In the genomic region with DNA sequence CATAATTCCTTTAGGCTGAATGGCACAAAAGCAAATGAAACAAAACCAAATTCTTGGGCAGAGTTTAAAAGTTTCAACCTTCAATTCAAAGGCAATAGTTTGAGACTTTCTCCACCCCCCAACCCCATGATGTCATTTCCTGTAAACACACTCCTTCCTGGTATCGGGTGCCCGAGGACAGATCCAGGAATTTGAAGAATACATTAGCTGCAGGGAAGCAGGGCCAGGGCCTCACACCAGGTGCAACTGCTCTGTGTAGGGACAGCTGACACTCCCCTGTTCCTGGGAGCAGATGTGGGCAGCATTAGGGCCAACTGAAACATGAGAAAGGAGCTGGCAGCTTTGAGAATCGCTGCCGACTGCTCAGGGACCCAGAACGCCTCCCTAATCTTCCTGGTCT, we compare ENCODE assay signal across 8 mouse cellular contexts.
DNase-seq lines count a peak whose midpoint lies in the region; ATAC-seq and TF ChIP-seq lines count a peak whose summit lies in the region.

No protein-coding gene starts in this region.

- no peak for TF ChIP-seq POLR2A in lung, adult 2 months (IDR thresholded peaks at IDR 0.05; ENCODE audit: borderline replicate concordance, extremely low read depth, low read depth, low read length)

- DNase-seq in lung, adult 2 months, result no peak
- peak; percentile 19 for DNase-seq in embryo, embryonic 9.5 days (ENCODE audit: extremely low spot score)
- peak; percentile 48 for DNase-seq in mesoderm, embryonic 11.5 days (ENCODE audit: low read depth, low spot score)
- DNase-seq in right cerebral cortex, postnatal 10 days (ENCODE audit: low spot score in 2 of 2), result no peak
- DNase-seq in left cerebral cortex, postnatal 36 days (ENCODE audit: low spot score in 2 of 2), result no peak
- DNase-seq in layer of hippocampus, adult 9-10 months (ENCODE audit: low spot score), result no peak

- 12% methylated on average over 5 of the region's 5 CpGs for WGBS in lung, embryonic 15.5 days
- 17% methylated on average over 5 of the region's 5 CpGs for WGBS in lung, adult 2 months

- H3K27ac ChIP-seq in lung, embryonic 15.5 days, result peak overlapping the region; percentile 7; the same call in 1 of the 2 replicates

- H3K27me3 ChIP-seq in lung, embryonic 15.5 days, result no peaks in the 10 kb centered on the region

- H3K9me3 ChIP-seq in lung, embryonic 15.5 days, result no peaks in the 10 kb centered on the region

- TF ChIP-seq CTCF in lung, adult 2 months (IDR thresholded peaks at IDR 0.05; ENCODE audit: insufficient read depth, low read length), result no peak

- no peak overlapping the region for H3K4me3 ChIP-seq in lung, embryonic 15.5 days
- no peak overlapping the region for H3K4me3 ChIP-seq in lung, adult 2 months (replicated peaks; ENCODE audit: extremely low read depth, low read depth, low read length)

- intact Hi-C loops in left cerebral cortex, postnatal 36 days (cut with DNase I), result no loop called here

- H3K36me3 ChIP-seq in lung, embryonic 15.5 days, result no peaks in the 10 kb centered on the region

- H3K9ac ChIP-seq in lung, embryonic 15.5 days, result no peak overlapping the region

- no peak overlapping the region for H3K4me2 ChIP-seq in lung, embryonic 15.5 days

- ATAC-seq in lung, embryonic 15.5 days (ENCODE audit: borderline replicate concordance, extremely low read depth, low FRiP score, low TSS enrichment), result no peak; the same call in 1 of the 2 replicates
- peak; percentile 58 for ATAC-seq in inflammation-experienced regulatory T-cells, adult 6 months

- H3K4me1 ChIP-seq in lung, embryonic 15.5 days, result peaks cover 16% of the 10 kb centered on the region
- peaks cover 3% of the 10 kb centered on the region for H3K4me1 ChIP-seq in lung, adult 2 months (ENCODE audit: control insufficient read depth, insufficient read depth, low read length)

Comparison
In these comparisons a context has a peak if more than half of its experiments do, and no peak if none do; other contexts are left out.
1. DNase-seq: peak in embryo, embryonic 9.5 days (single experiment) and mesoderm, embryonic 11.5 days (single experiment); none in lung, adult 2 months (single experiment), right cerebral cortex, postnatal 10 days (0 of 2), left cerebral cortex, postnatal 36 days (0 of 2) and layer of hippocampus, adult 9-10 months (single experiment).